Mouse (Mus musculus) hindbrain, embryonic 16.5 days (tissue): Measurements from ENCODE around the gene Snapc5. TPM values are rescaled to one million over a fixed set of nuclear protein-coding genes. Genes with fewer than 3 reads are reported as not detected.
A peak's percentile ranks its signal among the peaks of the same experiment; 100 is the strongest.
"Not testable (repeated sequence)": the region's sequence is repeated elsewhere in the genome, so short reads cannot be mapped to it uniquely, and the experiment has no call there.

Experiments used
- ATAC-seq: fragments of 200-750 bp; cut with Nextera tagmentation; 2 replicates; pipeline ENCODE4 v1.8.0; 2017; ENCODE audit warnings: moderate TSS enrichment, moderate library complexity
- H3K27ac ChIP-seq: fragments of 300-500 bp; sonication (generic); 2 replicates; pipeline ENCODE4 v1.5.1; 2014; ENCODE audit warnings: low read depth, mild to moderate bottlenecking, control low read depth, low read length, moderate library complexity
- H3K27me3 ChIP-seq: fragments of 300-500 bp; sonication (generic); replicated peaks from 2 replicates; pipeline ENCODE4 v1.6.1; 2014; ENCODE audit warnings: low read length; ENCODE audit not compliant: control insufficient read depth, insufficient read depth
- H3K36me3 ChIP-seq: fragments of 300-500 bp; sonication (generic); 2 replicates; pipeline ENCODE4 v1.6.1; 2014; ENCODE audit warnings: mild to moderate bottlenecking, low read length, moderate library complexity, mixed read lengths; ENCODE audit not compliant: control insufficient read depth, insufficient read depth
- H3K4me1 ChIP-seq: fragments of 300-500 bp; sonication (generic); 2 replicates; pipeline ENCODE4 v1.6.1; 2014; ENCODE audit warnings: low read depth, low read length; ENCODE audit not compliant: control insufficient read depth, insufficient read depth
- H3K4me2 ChIP-seq: fragments of 300-500 bp; sonication (generic); 2 replicates; pipeline ENCODE4 v1.6.1; 2014; ENCODE audit warnings: mild to moderate bottlenecking, low read length, control low read depth, moderate library complexity
- H3K4me3 ChIP-seq: fragments of 300-500 bp; sonication (generic); 2 replicates; pipeline ENCODE4 v1.5.1; 2014; ENCODE audit warnings: mild to moderate bottlenecking, low read length, control low read depth, moderate library complexity
- H3K9ac ChIP-seq: fragments of 300-500 bp; sonication (generic); 2 replicates; pipeline ENCODE4 v1.6.1; 2014; ENCODE audit warnings: low read depth, mild to moderate bottlenecking, control low read depth, low read length, moderate library complexity
- H3K9me3 ChIP-seq: fragments of 300-500 bp; sonication (generic); 2 replicates; pipeline ENCODE4 v1.6.1; 2014; ENCODE audit warnings: mild to moderate bottlenecking, low read length, moderate library complexity; ENCODE audit not compliant: control insufficient read depth
- WGBS: fragments of 180-500 bp; shearing (Covaris S2); extraction: QIAGEN DNeasy Blood & Tissue Kit; methylation state at CpG from one replicate; pipeline ENCODE4 v1.1.7; 2014; 5-methylcytosine and 5-hydroxymethylcytosine counted together
- polyA plus RNA-seq: library from polyadenylated mRNA; unstranded; fragments of >200 nt; fragmentation: Nextera tagmentation; extraction: Ambion mirVana; gene quantifications from 2 replicates; pipeline ENCODE4 v1.2.1, GENCODE M21; 2015

Snapc5 gene
- polyA plus RNA-seq, result 32.2 and 40.1 TPM in 2 replicates

GRCm38 (mm10) chr9:64178974-64179646 lies at the start of gene Snapc5:
TSS of gene Snapc5 (plus strand) at chr9:64179274.
- H3K36me3 ChIP-seq, result peaks cover 29% of the 10 kb centered on the region
- H3K9ac ChIP-seq, result peak within 1 kb of the TSS; percentile 74
- H3K27ac ChIP-seq, result peak within 1 kb of the TSS; percentile 75
- H3K9me3 ChIP-seq, result no peaks in the 10 kb centered on the region
- peak; percentile 95 for ATAC-seq
- H3K4me3 ChIP-seq, result peak within 1 kb of the TSS; percentile 53
- H3K4me1 ChIP-seq, result peaks cover 18% of the 10 kb centered on the region
- no peaks in the 10 kb centered on the region for H3K27me3 ChIP-seq
- peak within 1 kb of the TSS; percentile 70 for H3K4me2 ChIP-seq
- WGBS, result under 1% methylated on average over 35 of the region's 35 CpGs

DNA sequence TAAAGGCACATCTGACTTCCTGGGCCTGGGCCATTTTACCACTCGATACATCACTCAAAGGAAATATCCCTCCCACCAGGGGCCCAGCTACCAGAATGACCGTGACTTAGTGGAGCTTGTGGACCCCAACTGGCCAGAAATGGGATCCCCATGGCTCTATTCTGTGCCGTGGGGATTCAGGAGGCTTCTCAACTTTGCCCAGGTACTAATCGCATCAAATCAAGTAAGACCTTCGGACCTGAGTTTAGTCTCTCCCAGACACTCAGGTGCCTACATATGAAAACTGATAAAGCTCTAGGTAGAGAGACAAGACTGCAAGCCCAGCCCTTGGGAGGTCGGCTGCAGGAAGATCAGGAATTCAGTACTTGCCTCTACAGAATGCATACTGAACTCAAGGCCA lies 47.5 kb upstream of the Snapc5 start:
- H3K9ac ChIP-seq, result no peak overlapping the region
- WGBS, result 86% methylated on average over 6 of the region's 6 CpGs
- no peak overlapping the region for H3K27ac ChIP-seq
- ATAC-seq, result no peak
- H3K36me3 ChIP-seq, result no peaks in the 10 kb centered on the region
- no peak overlapping the region for H3K4me2 ChIP-seq
- H3K27me3 ChIP-seq, result no peaks in the 10 kb centered on the region
- no peaks in the 10 kb centered on the region for H3K9me3 ChIP-seq
- no peaks in the 10 kb centered on the region for H3K4me1 ChIP-seq
- no peak overlapping the region for H3K4me3 ChIP-seq

GRCm38 (mm10) chr9:64138896-64139295 lies 40.2 kb upstream of the Snapc5 start:
- not testable (repeated sequence) for ATAC-seq, H3K4me3 ChIP-seq, H3K4me2 ChIP-seq

DNA sequence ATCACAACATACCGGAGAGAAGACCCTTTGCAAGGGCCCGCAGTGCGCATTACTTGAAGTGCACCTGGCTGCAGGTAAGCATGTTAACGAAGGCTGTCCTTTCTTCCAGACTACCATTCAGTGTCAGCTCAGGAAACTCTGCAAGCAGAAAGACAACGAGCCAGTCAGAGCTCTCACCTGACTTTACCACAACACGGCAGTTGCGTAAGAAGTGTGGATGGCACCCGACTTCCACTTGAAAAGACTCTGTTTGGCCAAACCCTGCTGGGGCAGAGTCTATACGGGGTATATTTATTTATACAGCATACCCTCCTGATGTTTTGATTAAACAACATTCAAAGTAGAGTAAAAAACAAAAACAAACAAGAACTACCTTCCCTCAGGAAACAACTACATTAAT lies 39.2 kb upstream of the Snapc5 start:
- WGBS, result 91% methylated on average over 9 of the region's 9 CpGs
- Histone ChIP-seq H3K4me3 (no peak overlapping the region), H3K9me3 (no peaks in the 10 kb centered on the region), H3K27me3 (no peaks in the 10 kb centered on the region), H3K9ac (no peak overlapping the region), H3K4me2 (no peak overlapping the region), H3K36me3 (no peaks in the 10 kb centered on the region), H3K4me1 (no peaks in the 10 kb centered on the region), H3K27ac (no peak overlapping the region)
- ATAC-seq, result no peak

More at GRCm38 (mm10) chr9:64138896-64139295, 40.2 kb upstream of the Snapc5 start:
- H3K4me1 ChIP-seq, H3K36me3 ChIP-seq, H3K27me3 ChIP-seq, H3K9ac ChIP-seq, H3K9me3 ChIP-seq, H3K27ac ChIP-seq: not testable (repeated sequence)
- 3% methylated on average over 6 of the region's 6 CpGs for WGBS

DNA sequence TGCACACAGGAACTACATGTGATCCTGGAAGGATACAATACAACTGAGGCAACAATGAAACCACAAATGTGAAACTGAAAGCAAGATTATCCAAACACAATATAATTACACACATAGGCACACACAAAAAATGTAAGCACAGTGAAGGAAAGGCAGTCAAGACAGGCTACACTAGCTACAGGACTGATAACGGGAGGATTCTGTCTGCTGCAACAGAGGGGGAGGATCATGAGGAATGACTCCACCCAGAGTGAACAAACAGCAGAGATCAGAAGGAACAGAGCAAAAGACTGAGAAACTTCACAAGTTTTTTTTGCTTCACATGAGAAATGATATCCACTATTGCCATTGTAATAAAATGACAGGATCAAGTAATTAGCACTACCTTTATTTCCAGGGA lies 22.4 kb upstream of the Snapc5 start:
- no peak overlapping the region for H3K4me3 ChIP-seq
- no peak overlapping the region for H3K4me2 ChIP-seq
- H3K27ac ChIP-seq, result no peak overlapping the region
- WGBS, result 96% methylated on average over 1 of the region's 1 CpGs
- no peaks in the 10 kb centered on the region for H3K36me3 ChIP-seq
- no peak for ATAC-seq
- no peak overlapping the region for H3K9ac ChIP-seq
- H3K27me3 ChIP-seq, result no peaks in the 10 kb centered on the region
- no peaks in the 10 kb centered on the region for H3K4me1 ChIP-seq
- H3K9me3 ChIP-seq, result no peaks in the 10 kb centered on the region

DNA sequence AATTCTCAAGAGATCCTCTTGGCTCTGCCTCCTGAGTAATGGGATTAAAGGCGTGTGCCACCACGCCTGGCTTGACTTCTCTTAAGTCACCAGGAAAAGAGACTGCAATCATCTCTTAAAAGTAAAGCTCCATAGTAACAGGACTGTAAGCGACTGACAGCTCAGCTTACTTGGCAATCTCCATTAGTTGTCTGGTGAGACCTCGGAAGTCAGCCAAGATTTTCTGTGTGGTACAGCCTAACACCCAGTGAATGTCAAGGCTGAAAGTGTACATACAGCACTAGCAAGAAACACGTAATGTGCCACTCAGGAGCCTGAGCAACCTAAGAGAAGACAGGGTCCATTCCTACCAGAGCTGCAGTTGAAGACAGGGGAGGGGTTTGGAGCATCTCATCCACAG lies 18.6 kb upstream of the Snapc5 start:
- ATAC-seq, result no peak
- no peaks in the 10 kb centered on the region for H3K36me3 ChIP-seq
- no peak overlapping the region for H3K27ac ChIP-seq
- no peak overlapping the region for H3K4me3 ChIP-seq
- WGBS, result 89% methylated on average over 5 of the region's 5 CpGs
- no peaks in the 10 kb centered on the region for H3K4me1 ChIP-seq
- no peaks in the 10 kb centered on the region for H3K27me3 ChIP-seq
- no peak overlapping the region for H3K4me2 ChIP-seq
- H3K9ac ChIP-seq, result no peak overlapping the region
- no peaks in the 10 kb centered on the region for H3K9me3 ChIP-seq

DNA sequence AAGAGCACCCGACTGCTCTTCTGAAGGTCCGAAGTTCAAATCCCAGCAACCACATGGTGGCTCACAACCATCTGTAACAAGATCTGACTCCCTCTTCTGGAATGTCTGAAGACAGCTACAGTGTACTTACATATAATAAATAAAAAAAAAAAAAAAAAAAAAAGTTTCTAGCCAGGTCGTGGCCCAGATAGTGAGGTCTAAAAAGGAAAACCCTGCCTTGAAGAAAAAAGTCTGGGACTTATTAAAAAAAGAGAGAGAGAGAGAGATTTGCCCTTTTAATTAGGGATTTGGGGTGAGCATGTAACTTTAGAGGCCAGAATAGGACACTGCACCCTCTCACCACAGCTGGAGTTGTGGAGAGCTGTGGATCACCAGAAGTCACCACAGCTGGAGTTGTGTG lies 9.1 kb upstream of the Snapc5 start:
- not testable (repeated sequence) for H3K36me3 ChIP-seq, H3K27ac ChIP-seq, ATAC-seq, H3K9me3 ChIP-seq, H3K4me3 ChIP-seq, H3K9ac ChIP-seq, H3K27me3 ChIP-seq, H3K4me2 ChIP-seq
- WGBS, result 98% methylated on average over 3 of the region's 3 CpGs
- H3K4me1 ChIP-seq, result peaks cover 14% of the 10 kb centered on the region

- ATAC-seq, result peak; percentile 60
- Histone ChIP-seq H3K4me1 (peaks cover 16% of the 10 kb centered on the region), H3K27me3 (no peaks in the 10 kb centered on the region), H3K4me3 (peak overlapping the region; percentile 87), H3K27ac (peak overlapping the region; percentile 88), H3K9ac (peak overlapping the region; percentile 84), H3K36me3 (peaks cover 18% of the 10 kb centered on the region), H3K4me2 (peak overlapping the region; percentile 91), H3K9me3 (no peaks in the 10 kb centered on the region)
- 4% methylated on average over 18 of the region's 18 CpGs for WGBS
Observed at GRCm38 (mm10) chr9:64172145-64172815, 6.8 kb upstream of the Snapc5 start.

DNA sequence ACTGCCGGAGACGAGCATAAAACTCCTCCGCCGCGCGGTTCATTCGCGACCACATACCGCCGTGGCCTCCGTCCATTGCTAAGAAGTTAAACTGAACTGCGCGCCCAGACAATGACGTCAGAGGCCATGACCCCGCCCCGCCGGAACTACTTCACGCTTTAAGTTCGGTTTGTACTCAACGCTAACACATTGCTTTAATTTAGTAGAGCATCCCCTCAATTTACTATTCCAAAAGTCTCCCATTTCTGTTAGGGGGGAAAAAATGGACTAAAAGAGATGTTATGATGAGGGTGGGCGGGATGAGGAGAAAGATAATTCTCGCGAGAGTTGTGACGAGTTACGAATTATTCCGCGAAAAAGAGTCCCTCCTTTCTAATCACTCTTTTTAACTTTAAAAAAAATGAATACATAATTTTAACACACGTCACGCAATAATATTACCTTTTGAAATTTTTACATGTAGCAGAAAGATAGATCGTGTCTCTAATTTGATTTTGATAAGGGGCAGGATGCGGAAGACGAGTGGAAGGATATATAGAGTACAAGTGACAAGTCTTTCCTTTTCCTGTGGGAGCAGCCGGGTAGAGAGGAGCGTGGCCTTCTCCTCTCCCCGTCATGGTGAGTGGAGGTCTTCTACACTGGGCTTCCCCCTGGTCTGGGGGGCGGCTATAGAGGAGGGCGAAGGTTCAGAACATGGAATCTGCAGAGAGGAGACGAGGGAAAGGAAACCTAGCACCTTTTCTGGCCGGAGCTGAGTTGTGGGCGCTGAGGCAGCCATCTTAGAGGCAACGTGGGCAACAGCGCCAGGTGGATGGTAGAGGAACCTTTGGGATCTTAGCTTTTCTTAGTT lies 6.0 kb upstream of the Snapc5 start, which contains the start of the genes Zwilch and Rpl4:
Gene Zwilch, minus strand, starts transcription at position 289 of the 850 bp plus-strand sequence.
Gene Rpl4, plus strand, starts transcription at position 560 of the 850 bp plus-strand sequence.
- peaks cover 16% of the 10 kb centered on the region for H3K4me1 ChIP-seq
- peak within 1 kb of the TSS; percentile 91 for H3K4me2 ChIP-seq
- no peaks in the 10 kb centered on the region for H3K27me3 ChIP-seq
- H3K27ac ChIP-seq, result peak within 1 kb of the TSS; percentile 88
- peak; percentile 88 for ATAC-seq
- peak within 1 kb of the TSS; percentile 84 for H3K9ac ChIP-seq
- H3K9me3 ChIP-seq, result no peaks in the 10 kb centered on the region
- WGBS, result under 1% methylated on average over 41 of the region's 42 CpGs
- H3K36me3 ChIP-seq, result peaks cover 26% of the 10 kb centered on the region
- peak within 1 kb of the TSS; percentile 87 for H3K4me3 ChIP-seq
